Mouse (Mus musculus): Measurements from ENCODE around the gene Fhdc1. TPM values are rescaled to one million over a fixed set of nuclear protein-coding genes. Genes with fewer than 3 reads are reported as not detected.

Fhdc1 gene
- polyA plus RNA-seq (2014; fragmentation: Nextera tagmentation; extraction: Ambion mirVana): 4.1 and 4.3 TPM in 2 replicates

DNA sequence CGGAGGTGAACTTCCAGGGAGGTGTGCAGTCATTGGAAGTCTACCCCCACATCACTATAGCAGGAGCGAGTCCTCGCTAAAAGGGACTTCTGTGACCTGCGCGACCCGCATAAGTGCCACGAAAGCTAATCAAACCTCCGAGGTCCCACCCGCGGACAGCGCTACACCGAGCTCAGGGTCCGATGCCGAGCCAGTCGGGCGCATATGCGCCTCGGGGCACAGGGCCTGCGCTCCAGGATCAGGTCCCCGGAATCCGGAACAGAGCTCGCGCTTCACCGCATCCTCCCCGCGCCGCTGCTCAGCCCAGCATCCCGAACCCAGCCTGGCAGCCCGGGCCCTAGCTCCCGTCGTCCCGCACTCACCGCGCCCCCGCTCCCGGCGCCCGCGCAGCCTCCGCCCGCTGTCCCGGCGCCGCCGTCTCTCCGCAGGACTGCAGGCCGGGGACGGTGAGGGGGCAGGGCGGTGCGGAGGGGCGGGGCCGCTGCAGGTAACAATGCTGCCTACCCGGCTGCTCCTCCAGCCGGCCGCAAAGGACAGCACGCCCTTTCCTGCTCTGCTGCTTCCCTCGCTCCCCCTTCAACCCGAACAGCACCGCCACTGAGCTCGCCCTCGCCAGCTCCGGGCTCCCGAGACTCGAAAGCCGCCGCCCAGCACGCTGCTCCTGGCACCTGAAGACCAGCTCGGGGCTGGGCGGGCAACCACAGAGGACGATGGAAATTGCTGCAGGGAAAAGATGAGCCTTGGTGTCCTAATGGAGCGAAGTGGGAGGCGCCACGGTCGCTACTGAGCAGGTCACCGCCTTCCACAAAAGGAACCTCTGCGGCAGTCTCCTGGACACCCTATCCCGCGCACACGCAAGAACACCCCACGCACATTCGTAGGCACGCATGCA is at the start of gene Fhdc1:
TSS of gene Fhdc1 (minus strand) at position 424 of the 892 bp plus-strand sequence.
- ATAC-seq (ENCODE audit: low FRiP score, low TSS enrichment): peak; percentile 74

DNA sequence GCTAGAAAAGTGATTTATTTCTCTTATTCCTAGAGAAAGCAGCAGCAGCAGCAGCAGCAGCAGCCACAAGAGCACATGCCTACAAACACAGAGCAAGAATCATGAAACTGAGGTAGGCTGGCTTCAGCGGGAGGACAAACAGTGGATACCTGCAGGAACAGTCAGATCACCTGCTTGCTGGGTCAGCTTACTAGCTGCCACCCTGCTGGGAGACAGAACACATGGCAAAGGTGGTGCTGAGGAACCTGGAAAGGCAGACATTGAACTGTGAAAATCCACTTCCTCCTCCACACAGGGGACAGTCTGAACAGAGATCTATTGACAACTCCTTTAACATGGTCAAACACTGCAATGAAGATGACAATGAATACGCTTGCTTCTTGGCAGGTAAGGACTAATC is 48.8 kb upstream of the Fhdc1 start:
- H3K36me3 ChIP-seq (ENCODE audit: control insufficient read depth, insufficient read depth, low read length): no peaks in the 10 kb centered on the region
- no peaks in the 10 kb centered on the region for H3K9me3 ChIP-seq (ENCODE audit: control insufficient read depth, low read length)
- ATAC-seq (ENCODE audit: low FRiP score, low TSS enrichment) (no peak), DNase-seq (no peak)
- H3K27me3 ChIP-seq (ENCODE audit: control insufficient read depth, insufficient read depth, low read length): no peaks in the 10 kb centered on the region
- no peak overlapping the region for H3K4me2 ChIP-seq (ENCODE audit: low read length)
- 84% methylated on average over 2 of the region's 2 CpGs for WGBS
- no peaks in the 10 kb centered on the region for H3K4me1 ChIP-seq (ENCODE audit: control insufficient read depth, insufficient read depth, low read length)
- no peak overlapping the region for H3K9ac ChIP-seq (replicated peaks; ENCODE audit: low read length)
- H3K4me3 ChIP-seq (replicated peaks; ENCODE audit: low read depth, low read length): no peak overlapping the region
- H3K27ac ChIP-seq (replicated peaks; ENCODE audit: low read depth, low read length): no peak overlapping the region

More for the DNA sequence above, at the start of gene Fhdc1:
- peak; percentile 76 for DNase-seq
- H3K4me1 ChIP-seq (ENCODE audit: control insufficient read depth, insufficient read depth, low read length): peaks cover 8% of the 10 kb centered on the region; the same call in 1 of the 2 replicates
- H3K9me3 ChIP-seq (ENCODE audit: control insufficient read depth, low read length): no peaks in the 10 kb centered on the region
- H3K27ac ChIP-seq (replicated peaks; ENCODE audit: low read depth, low read length): peak within 1 kb of the TSS; percentile 52
- peak within 1 kb of the TSS; percentile 65 for H3K4me3 ChIP-seq (replicated peaks; ENCODE audit: low read depth, low read length)
- H3K4me2 ChIP-seq (ENCODE audit: low read length): peak within 1 kb of the TSS; percentile 98
- peak within 1 kb of the TSS; percentile 77 for H3K9ac ChIP-seq (replicated peaks; ENCODE audit: low read length)
- peaks cover 34% of the 10 kb centered on the region for H3K27me3 ChIP-seq (ENCODE audit: control insufficient read depth, insufficient read depth, low read length)
- under 1% methylated on average over 81 of the region's 82 CpGs for WGBS
- H3K36me3 ChIP-seq (ENCODE audit: control insufficient read depth, insufficient read depth, low read length): no peaks in the 10 kb centered on the region

DNA sequence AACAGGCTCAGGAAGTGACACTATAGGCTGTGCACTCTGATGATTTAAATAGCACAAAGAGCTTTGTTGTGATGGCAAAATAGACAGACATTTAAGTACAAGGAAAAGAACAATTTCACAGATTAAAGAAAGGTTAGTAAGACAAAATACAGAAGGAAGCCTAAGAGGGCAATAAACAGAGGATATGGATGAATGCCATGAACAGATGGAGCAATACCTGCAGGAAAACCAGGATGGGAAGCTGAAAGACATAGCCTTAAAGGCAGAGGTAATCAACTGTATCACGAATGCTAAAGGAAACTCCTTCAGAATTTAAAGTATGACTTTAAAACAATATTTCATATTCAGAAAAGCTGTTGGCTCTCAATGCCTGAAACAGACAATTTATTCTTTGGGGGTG is 44.7 kb upstream of the Fhdc1 start:
- WGBS: 85% methylated on average over 1 of the region's 1 CpGs
- H3K4me2 ChIP-seq (ENCODE audit: low read length): no peak overlapping the region
- H3K27ac ChIP-seq (replicated peaks; ENCODE audit: low read depth, low read length): no peak overlapping the region
- no peaks in the 10 kb centered on the region for H3K27me3 ChIP-seq (ENCODE audit: control insufficient read depth, insufficient read depth, low read length)
- DNase-seq: no peak
- H3K4me1 ChIP-seq (ENCODE audit: control insufficient read depth, insufficient read depth, low read length): no peaks in the 10 kb centered on the region
- H3K4me3 ChIP-seq (replicated peaks; ENCODE audit: low read depth, low read length): no peak overlapping the region
- H3K36me3 ChIP-seq (ENCODE audit: control insufficient read depth, insufficient read depth, low read length): no peaks in the 10 kb centered on the region
- no peaks in the 10 kb centered on the region for H3K9me3 ChIP-seq (ENCODE audit: control insufficient read depth, low read length)
- no peak overlapping the region for H3K9ac ChIP-seq (replicated peaks; ENCODE audit: low read length)
- ATAC-seq (ENCODE audit: low FRiP score, low TSS enrichment): no peak

DNA sequence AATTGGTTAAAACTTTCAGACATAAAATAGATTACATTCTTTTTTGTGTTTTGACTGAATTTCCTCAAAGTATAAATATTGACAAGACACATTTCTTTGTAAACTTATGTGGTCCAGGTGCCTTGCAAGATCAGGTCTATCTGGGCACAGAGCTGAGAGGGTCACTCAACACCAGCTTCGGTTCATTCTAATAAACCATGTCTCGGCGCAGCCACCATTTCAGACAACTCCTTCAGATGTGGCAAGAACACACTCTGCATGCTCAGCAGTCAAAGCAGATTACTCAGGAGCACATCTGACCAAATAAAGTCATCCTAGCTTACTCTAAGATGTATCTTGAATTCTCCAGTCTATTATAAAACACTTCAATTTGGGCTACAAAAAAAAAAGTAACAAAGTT is 35.9 kb upstream of the Fhdc1 start:
- Histone ChIP-seq H3K4me2 (ENCODE audit: low read length) (no peak overlapping the region), H3K4me3 (replicated peaks; ENCODE audit: low read depth, low read length) (no peak overlapping the region), H3K4me1 (ENCODE audit: control insufficient read depth, insufficient read depth, low read length) (no peaks in the 10 kb centered on the region), H3K9ac (replicated peaks; ENCODE audit: low read length) (no peak overlapping the region), H3K27me3 (ENCODE audit: control insufficient read depth, insufficient read depth, low read length) (no peaks in the 10 kb centered on the region), H3K27ac (replicated peaks; ENCODE audit: low read depth, low read length) (no peak overlapping the region), H3K9me3 (ENCODE audit: control insufficient read depth, low read length) (no peaks in the 10 kb centered on the region), H3K36me3 (ENCODE audit: control insufficient read depth, insufficient read depth, low read length) (0 out of 2 replicates have a peak, but pooled peaks cover 2% of the 10 kb centered on the region)
- 90% methylated on average over 3 of the region's 3 CpGs for WGBS
- no peak for DNase-seq
- ATAC-seq (ENCODE audit: low FRiP score, low TSS enrichment): no peak

DNA sequence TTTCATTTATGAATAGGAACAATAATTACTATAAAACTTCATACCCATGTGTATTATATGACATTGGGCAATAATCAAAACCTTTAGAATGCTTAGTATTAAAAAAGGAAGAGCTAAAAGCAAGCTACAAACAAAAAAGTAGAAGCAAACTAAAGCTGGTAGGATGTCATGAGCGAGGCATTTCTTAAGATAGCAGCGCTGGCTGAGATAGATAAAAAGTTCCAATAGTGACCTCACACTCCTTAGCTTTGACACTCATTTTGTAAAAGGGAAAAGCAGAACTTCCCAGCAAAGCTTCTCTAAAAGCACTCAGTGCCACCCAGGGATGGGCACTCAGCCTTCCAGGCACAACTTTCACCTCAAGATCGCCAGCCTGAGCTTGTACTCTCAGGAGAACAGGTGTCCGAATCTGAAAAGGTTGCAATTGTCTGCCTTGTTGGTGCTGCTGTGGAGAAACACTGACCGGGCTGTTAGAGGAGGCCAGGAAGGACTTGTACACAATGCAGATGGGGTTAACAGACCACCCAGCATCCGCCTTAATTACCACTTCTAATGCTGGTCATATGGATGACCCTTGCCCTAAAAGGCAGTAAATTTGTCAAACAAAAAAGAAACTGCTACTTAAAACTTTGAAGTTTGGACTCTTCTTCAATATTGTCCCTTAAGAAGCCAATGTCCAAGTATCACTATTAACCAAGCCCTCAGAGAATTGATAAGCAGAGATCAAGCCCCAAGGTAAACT is 32.7 kb upstream of the Fhdc1 start:
- no peaks in the 10 kb centered on the region for H3K9me3 ChIP-seq (ENCODE audit: control insufficient read depth, low read length)
- ATAC-seq (ENCODE audit: low FRiP score, low TSS enrichment) (no peak), DNase-seq (no peak)
- no peak overlapping the region for H3K27ac ChIP-seq (replicated peaks; ENCODE audit: low read depth, low read length)
- no peak overlapping the region for H3K9ac ChIP-seq (replicated peaks; ENCODE audit: low read length)
- no peaks in the 10 kb centered on the region for H3K36me3 ChIP-seq (ENCODE audit: control insufficient read depth, insufficient read depth, low read length)
- H3K27me3 ChIP-seq (ENCODE audit: control insufficient read depth, insufficient read depth, low read length): no peaks in the 10 kb centered on the region
- H3K4me2 ChIP-seq (ENCODE audit: low read length): no peak overlapping the region
- 81% methylated on average over 6 of the region's 6 CpGs for WGBS
- H3K4me1 ChIP-seq (ENCODE audit: control insufficient read depth, insufficient read depth, low read length): no peaks in the 10 kb centered on the region
- no peak overlapping the region for H3K4me3 ChIP-seq (replicated peaks; ENCODE audit: low read depth, low read length)

DNA sequence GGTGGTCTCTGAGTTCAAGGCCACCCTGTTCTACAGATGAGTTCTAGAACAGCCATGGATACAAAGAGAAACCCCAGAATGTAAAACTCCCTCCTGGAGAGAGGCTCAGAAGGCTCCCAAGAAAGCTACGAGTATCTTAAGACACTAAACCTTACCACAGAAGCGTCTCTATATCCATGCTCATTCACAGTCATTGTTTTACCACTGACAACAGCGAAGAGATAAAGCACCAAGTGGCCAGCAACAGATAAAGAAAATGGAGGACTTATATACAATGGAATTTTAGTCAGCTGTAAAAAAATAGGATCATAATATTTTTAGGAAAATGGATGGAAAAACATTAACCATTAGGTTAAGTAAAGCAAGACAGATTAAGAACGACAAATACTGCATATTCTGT is 25.0 kb upstream of the Fhdc1 start:
- Histone ChIP-seq H3K4me2 (ENCODE audit: low read length) (no peak overlapping the region), H3K9me3 (ENCODE audit: control insufficient read depth, low read length) (no peaks in the 10 kb centered on the region), H3K4me3 (replicated peaks; ENCODE audit: low read depth, low read length) (no peak overlapping the region), H3K36me3 (ENCODE audit: control insufficient read depth, insufficient read depth, low read length) (no peaks in the 10 kb centered on the region), H3K9ac (replicated peaks; ENCODE audit: low read length) (no peak overlapping the region), H3K27ac (replicated peaks; ENCODE audit: low read depth, low read length) (no peak overlapping the region), H3K4me1 (ENCODE audit: control insufficient read depth, insufficient read depth, low read length) (no peaks in the 10 kb centered on the region), H3K27me3 (ENCODE audit: control insufficient read depth, insufficient read depth, low read length) (no peaks in the 10 kb centered on the region)
- no peak for ATAC-seq (ENCODE audit: low FRiP score, low TSS enrichment)
- WGBS: 88% methylated on average over 4 of the region's 4 CpGs
- DNase-seq: no peak

DNA sequence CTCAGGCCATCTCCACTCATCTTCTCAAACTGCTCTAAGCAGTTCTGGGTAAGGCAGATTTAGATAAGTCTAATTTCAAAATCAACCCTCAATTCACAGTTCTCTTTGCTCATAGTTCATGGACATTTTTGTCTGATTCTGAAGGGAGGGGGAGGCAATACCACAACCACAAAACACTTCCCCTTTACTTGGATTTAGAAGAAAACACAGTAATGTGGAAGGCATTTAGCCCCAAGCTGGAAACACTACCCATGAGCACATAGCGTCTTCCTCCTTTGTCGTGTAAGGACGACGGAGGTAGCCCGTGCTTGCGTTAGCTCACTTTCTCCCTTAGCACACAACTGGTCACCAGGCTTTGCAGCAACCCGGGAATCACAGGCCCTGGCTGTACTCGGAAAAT is 24.1 kb upstream of the Fhdc1 start:
- no peak overlapping the region for H3K4me3 ChIP-seq (replicated peaks; ENCODE audit: low read depth, low read length)
- no peaks in the 10 kb centered on the region for H3K27me3 ChIP-seq (ENCODE audit: control insufficient read depth, insufficient read depth, low read length)
- no peak overlapping the region for H3K27ac ChIP-seq (replicated peaks; ENCODE audit: low read depth, low read length)
- no peaks in the 10 kb centered on the region for H3K4me1 ChIP-seq (ENCODE audit: control insufficient read depth, insufficient read depth, low read length)
- H3K9me3 ChIP-seq (ENCODE audit: control insufficient read depth, low read length): no peaks in the 10 kb centered on the region
- no peaks in the 10 kb centered on the region for H3K36me3 ChIP-seq (ENCODE audit: control insufficient read depth, insufficient read depth, low read length)
- H3K9ac ChIP-seq (replicated peaks; ENCODE audit: low read length): no peak overlapping the region
- no peak overlapping the region for H3K4me2 ChIP-seq (ENCODE audit: low read length)
- DNase-seq (no peak), ATAC-seq (ENCODE audit: low FRiP score, low TSS enrichment) (no peak)
- 95% methylated on average over 8 of the region's 8 CpGs for WGBS

DNA sequence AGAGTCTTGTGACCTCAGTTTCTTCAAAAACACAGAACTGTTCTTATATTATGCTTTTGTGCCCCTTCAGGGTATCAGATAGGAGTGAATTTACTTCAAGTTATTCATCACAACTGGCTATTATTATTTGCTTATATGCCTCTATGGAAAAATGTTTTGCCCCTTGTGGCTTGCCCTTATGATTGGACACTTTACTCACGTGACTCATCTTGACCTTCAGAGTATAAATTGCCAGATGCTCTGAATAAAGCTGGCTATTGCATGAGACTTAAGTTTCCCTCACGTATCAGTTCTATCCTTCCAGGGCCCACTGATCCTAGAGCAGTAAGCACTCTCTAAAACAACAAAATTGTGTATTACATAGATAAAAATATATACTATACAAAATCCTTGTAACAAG is 21.9 kb upstream of the Fhdc1 start:
- H3K9me3 ChIP-seq (ENCODE audit: control insufficient read depth, low read length): no peaks in the 10 kb centered on the region
- H3K4me1 ChIP-seq (ENCODE audit: control insufficient read depth, insufficient read depth, low read length): no peaks in the 10 kb centered on the region
- no peak overlapping the region for H3K27ac ChIP-seq (replicated peaks; ENCODE audit: low read depth, low read length)
- no peak for ATAC-seq (ENCODE audit: low FRiP score, low TSS enrichment)
- no peak overlapping the region for H3K4me2 ChIP-seq (ENCODE audit: low read length)
- no peak overlapping the region for H3K4me3 ChIP-seq (replicated peaks; ENCODE audit: low read depth, low read length)
- no peaks in the 10 kb centered on the region for H3K27me3 ChIP-seq (ENCODE audit: control insufficient read depth, insufficient read depth, low read length)
- no peak overlapping the region for H3K9ac ChIP-seq (replicated peaks; ENCODE audit: low read length)
- no peak for DNase-seq
- WGBS: 83% methylated on average over 2 of the region's 2 CpGs
- no peaks in the 10 kb centered on the region for H3K36me3 ChIP-seq (ENCODE audit: control insufficient read depth, insufficient read depth, low read length)
